Mouse (Mus musculus): Measurements from ENCODE around the gene Reln. TPM values are rescaled to one million over a fixed set of nuclear protein-coding genes. Genes with fewer than 3 reads are reported as not detected.
A peak's percentile ranks its signal among the peaks of the same experiment; 100 is the strongest.

Reln gene
- polyA plus RNA-seq, 1 experiment from 2014 or later: 18.7 TPM

DNA sequence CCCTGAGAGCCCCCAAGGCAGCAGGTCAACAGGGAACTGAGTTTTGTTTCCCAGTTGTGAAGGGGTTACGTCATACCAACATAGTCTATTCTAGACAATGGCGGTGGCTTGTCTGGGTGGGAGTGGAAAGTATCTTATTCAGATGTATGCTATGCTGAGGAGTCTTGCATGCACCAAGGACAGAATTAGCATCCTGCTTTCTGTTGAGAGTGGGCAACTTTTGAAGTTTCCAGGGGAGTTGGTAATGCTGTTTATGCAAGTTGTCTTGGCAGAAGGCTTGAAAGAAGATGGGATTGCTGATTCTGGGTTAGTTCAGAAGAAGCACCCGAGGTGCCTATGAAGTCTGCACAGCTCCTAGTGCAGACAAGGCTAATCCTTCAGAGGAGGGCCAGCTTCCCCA is 450.3 kb downstream of the Reln start:
- Histone ChIP-seq H3K9me3 (replicated peaks) (no peaks in the 10 kb centered on the region), H3K4me1 (replicated peaks) (no peaks in the 10 kb centered on the region), H3K4me3 (replicated peaks) (no peak overlapping the region), H3K27ac (replicated peaks) (no peak overlapping the region), H3K36me3 (replicated peaks) (peaks cover 7% of the 10 kb centered on the region; the same call in 1 of the 2 replicates), H3K4me2 (no peak overlapping the region), H3K9ac (no peak overlapping the region), H3K27me3 (no peaks in the 10 kb centered on the region)
- 63% methylated on average over 3 of the region's 3 CpGs for WGBS (ENCODE audit: insufficient replicate concordance)
- ATAC-seq (ENCODE audit: insufficient read depth): no peak

DNA sequence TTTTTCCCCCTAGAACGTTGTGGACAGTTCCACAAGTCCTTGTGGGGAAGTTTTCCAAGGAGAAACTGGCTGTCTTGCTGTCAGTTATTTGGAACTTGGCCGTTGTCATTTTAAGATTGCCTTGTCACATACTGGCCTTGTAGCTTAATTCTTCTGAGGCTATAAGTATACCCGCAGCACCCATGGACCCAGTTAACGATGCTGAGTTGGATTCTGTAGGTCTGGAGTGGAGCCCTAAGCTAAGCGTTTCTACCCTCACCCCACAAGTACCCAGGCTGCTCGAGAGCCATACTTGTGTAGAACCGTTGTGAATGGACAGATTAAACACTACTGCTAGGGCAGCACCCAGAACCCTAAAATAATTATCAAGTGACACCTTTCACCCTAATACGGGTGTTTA is 477.8 kb downstream of the Reln start:
- H3K27ac ChIP-seq (replicated peaks): no peak overlapping the region
- WGBS (ENCODE audit: insufficient replicate concordance): 47% methylated on average over 8 of the region's 8 CpGs

DNA sequence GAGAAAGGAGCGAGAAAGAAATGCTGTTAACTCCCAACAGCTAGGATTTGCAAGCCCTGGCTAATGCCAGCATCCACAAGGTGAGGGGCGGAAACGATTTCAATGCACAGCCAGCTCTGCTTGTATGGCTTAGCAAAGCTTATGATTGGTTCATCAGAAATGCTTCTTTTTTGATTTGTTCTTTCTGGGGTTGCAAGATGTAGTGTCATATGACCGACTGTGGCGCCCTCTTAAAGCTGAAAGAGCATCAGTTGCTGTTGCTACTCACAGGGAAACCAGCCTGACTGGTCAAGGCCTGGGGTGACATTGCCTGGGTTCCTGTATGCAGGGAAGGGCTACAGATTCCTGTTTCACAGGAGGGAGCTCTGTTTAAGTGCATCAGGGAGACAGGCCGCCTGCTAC is 478.2 kb downstream of the Reln start:
- H3K4me2 ChIP-seq: no peak overlapping the region
- no peaks in the 10 kb centered on the region for H3K9me3 ChIP-seq (replicated peaks)
- H3K4me1 ChIP-seq (replicated peaks): no peaks in the 10 kb centered on the region
- no peaks in the 10 kb centered on the region for H3K36me3 ChIP-seq (replicated peaks)
- H3K27me3 ChIP-seq: peaks cover 24% of the 10 kb centered on the region
- no peak for ATAC-seq (ENCODE audit: insufficient read depth)
- no peak overlapping the region for H3K27ac ChIP-seq (replicated peaks)
- H3K4me3 ChIP-seq (replicated peaks): no peak overlapping the region
- H3K9ac ChIP-seq: no peak overlapping the region
- 17% methylated on average over 6 of the region's 6 CpGs for WGBS (ENCODE audit: insufficient replicate concordance)

More for the DNA sequence above, 477.8 kb downstream of the Reln start:
- Histone ChIP-seq H3K4me1 (replicated peaks) (no peaks in the 10 kb centered on the region), H3K36me3 (replicated peaks) (no peaks in the 10 kb centered on the region), H3K9ac (no peak overlapping the region), H3K4me2 (no peak overlapping the region), H3K9me3 (replicated peaks) (no peaks in the 10 kb centered on the region), H3K27me3 (peaks cover 24% of the 10 kb centered on the region), H3K4me3 (replicated peaks) (no peak overlapping the region)
- ATAC-seq (ENCODE audit: insufficient read depth): no peak

GRCm38 (mm10) chr5:21865346-21866107 is 479.0 kb downstream of the Reln start, which contains the start of gene Slc26a5:
Gene Slc26a5 (minus strand): TSS chr5:21865604.
- no peak within 1 kb of the TSS for H3K9ac ChIP-seq
- H3K9me3 ChIP-seq (replicated peaks): no peaks in the 10 kb centered on the region
- no peak within 1 kb of the TSS for H3K4me3 ChIP-seq (replicated peaks)
- H3K27ac ChIP-seq (replicated peaks): no peak within 1 kb of the TSS
- H3K4me1 ChIP-seq (replicated peaks): no peaks in the 10 kb centered on the region
- H3K36me3 ChIP-seq (replicated peaks): no peaks in the 10 kb centered on the region
- peaks cover 24% of the 10 kb centered on the region for H3K27me3 ChIP-seq
- no peak for ATAC-seq (ENCODE audit: insufficient read depth)
- WGBS (ENCODE audit: insufficient replicate concordance): 5% methylated on average over 29 of the region's 29 CpGs
- peak within 1 kb of the TSS; percentile 18; the same call in 1 of the 2 replicates for H3K4me2 ChIP-seq

- no peak for ATAC-seq (ENCODE audit: insufficient read depth)
- 63% methylated on average over 7 of the region's 7 CpGs for WGBS (ENCODE audit: insufficient replicate concordance)
Observed at GRCm38 (mm10) chr5:21858653-21859052, 485.8 kb downstream of the Reln start.

GRCm38 (mm10) chr5:21851679-21852340 is 492.7 kb downstream of the Reln start:
- Histone ChIP-seq H3K4me3 (replicated peaks) (no peak overlapping the region), H3K9me3 (replicated peaks) (no peaks in the 10 kb centered on the region), H3K4me2 (no peak overlapping the region), H3K27ac (replicated peaks) (no peak overlapping the region), H3K9ac (no peak overlapping the region), H3K27me3 (no peaks in the 10 kb centered on the region), H3K36me3 (replicated peaks) (no peaks in the 10 kb centered on the region), H3K4me1 (replicated peaks) (no peaks in the 10 kb centered on the region)
- 32% methylated on average over 10 of the region's 10 CpGs for WGBS (ENCODE audit: insufficient replicate concordance)
- no peak for ATAC-seq (ENCODE audit: insufficient read depth)

More at GRCm38 (mm10) chr5:21858653-21859052, 485.8 kb downstream of the Reln start:
- Histone ChIP-seq H3K27ac (replicated peaks) (no peak overlapping the region), H3K27me3 (no peaks in the 10 kb centered on the region), H3K9me3 (replicated peaks) (no peaks in the 10 kb centered on the region), H3K4me3 (replicated peaks) (no peak overlapping the region), H3K4me2 (no peak overlapping the region), H3K4me1 (replicated peaks) (no peaks in the 10 kb centered on the region), H3K9ac (no peak overlapping the region), H3K36me3 (replicated peaks) (no peaks in the 10 kb centered on the region)

GRCm38 (mm10) chr5:21847438-21847837 is 497.1 kb downstream of the Reln start:
- Histone ChIP-seq H3K4me2 (no peak overlapping the region), H3K27ac (replicated peaks) (no peak overlapping the region), H3K36me3 (replicated peaks) (no peaks in the 10 kb centered on the region), H3K9me3 (replicated peaks) (no peaks in the 10 kb centered on the region), H3K4me3 (replicated peaks) (no peak overlapping the region), H3K27me3 (no peaks in the 10 kb centered on the region), H3K9ac (no peak overlapping the region), H3K4me1 (replicated peaks) (no peaks in the 10 kb centered on the region)
- 52% methylated on average over 6 of the region's 6 CpGs for WGBS (ENCODE audit: insufficient replicate concordance)
- ATAC-seq (ENCODE audit: insufficient read depth): no peak

- WGBS (ENCODE audit: insufficient replicate concordance): 52% methylated on average over 20 of the region's 20 CpGs
- Histone ChIP-seq H3K9ac (no peak overlapping the region), H3K4me1 (replicated peaks) (no peaks in the 10 kb centered on the region), H3K27ac (replicated peaks) (no peak overlapping the region), H3K36me3 (replicated peaks) (no peaks in the 10 kb centered on the region), H3K4me2 (no peak overlapping the region), H3K27me3 (no peaks in the 10 kb centered on the region), H3K4me3 (replicated peaks) (no peak overlapping the region), H3K9me3 (replicated peaks) (no peaks in the 10 kb centered on the region)
- no peak for ATAC-seq (ENCODE audit: insufficient read depth)
Observed at GRCm38 (mm10) chr5:21846616-21847290, 497.7 kb downstream of the Reln start.

DNA sequence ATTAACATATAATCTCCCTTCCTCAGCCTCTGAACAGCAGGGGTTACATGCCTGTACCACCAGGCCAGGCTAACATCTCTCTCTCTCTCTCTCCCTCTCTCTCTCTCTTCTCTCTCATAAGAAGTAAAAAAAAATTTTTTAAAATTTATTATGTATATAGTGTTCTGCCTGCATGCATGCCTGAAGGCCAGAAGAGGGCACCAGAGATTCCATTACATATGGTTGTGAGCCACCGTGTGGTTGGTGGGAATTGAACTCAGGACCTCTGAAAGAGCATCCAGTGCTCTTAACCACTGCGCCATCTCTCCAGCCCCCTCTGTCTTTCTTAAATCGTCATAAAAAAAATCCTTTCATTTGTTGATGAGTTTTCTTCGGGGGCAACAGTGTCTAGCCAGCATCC is 499.8 kb downstream of the Reln start:
- Histone ChIP-seq H3K4me3 (replicated peaks) (no peak overlapping the region), H3K4me2 (no peak overlapping the region), H3K27ac (replicated peaks) (no peak overlapping the region), H3K4me1 (replicated peaks) (no peaks in the 10 kb centered on the region), H3K9ac (no peak overlapping the region), H3K36me3 (replicated peaks) (no peaks in the 10 kb centered on the region), H3K9me3 (replicated peaks) (no peaks in the 10 kb centered on the region), H3K27me3 (no peaks in the 10 kb centered on the region)
- WGBS (ENCODE audit: insufficient replicate concordance): 50% methylated on average over 4 of the region's 4 CpGs
- no peak for ATAC-seq (ENCODE audit: insufficient read depth)
